ENCODE assay signal across 14 mouse cellular contexts in genomic region chr13:97296757-97297156, GRCm38 (mm10).
"Had no signal": no experiment of that assay in that cellular context is flagged by ENCODE, and none has a peak within 500 bp of the region (broad histone marks: within the 10 kb centered on the region; RNA-seq: fewer than 3 reads in every experiment).

No protein-coding gene starts in this region.

- H3K36me3 ChIP-seq: kidney, embryonic 15.5 days; limb, embryonic 12.5 days; liver, embryonic 13.5 days; lung, embryonic 15.5 days; midbrain, embryonic 13.5 days; neural tube, embryonic 15.5 days had no signal

- ATAC-seq: liver, postnatal 0 days; midbrain, embryonic 13.5 days had no signal

- DNase-seq: kidney, postnatal 25 days; layer of hippocampus, adult 9-11 months; layer of hippocampus, postnatal 36 days; liver; liver, embryonic 13.5 days; liver, postnatal 0 days; thymus, adult 2 months; thymus, postnatal 36 days had no signal

- H3K9ac ChIP-seq: kidney, embryonic 15.5 days; limb, embryonic 12.5 days; liver, embryonic 13.5 days; liver, postnatal 0 days; lung, embryonic 15.5 days; midbrain, embryonic 13.5 days; neural tube, embryonic 15.5 days had no signal

- H3K27ac ChIP-seq: kidney, embryonic 15.5 days; limb, embryonic 12.5 days; liver, embryonic 13.5 days; lung, embryonic 15.5 days; midbrain, embryonic 13.5 days; neural tube, embryonic 15.5 days had no signal

- H3K4me2 ChIP-seq: kidney, embryonic 15.5 days; limb, embryonic 12.5 days; liver, embryonic 13.5 days; lung, embryonic 15.5 days; midbrain, embryonic 13.5 days; neural tube, embryonic 15.5 days had no signal

- H3K27me3 ChIP-seq: kidney, embryonic 15.5 days; limb, embryonic 12.5 days; liver, embryonic 13.5 days; lung, embryonic 15.5 days; midbrain, embryonic 13.5 days; neural tube, embryonic 15.5 days had no signal

- H3K4me3 ChIP-seq: kidney, embryonic 15.5 days; limb, embryonic 12.5 days; liver, embryonic 13.5 days; lung, embryonic 15.5 days; midbrain, embryonic 13.5 days; myocyte; neural tube, embryonic 15.5 days had no signal

- H3K9me3 ChIP-seq: kidney, embryonic 15.5 days; limb, embryonic 12.5 days; liver, embryonic 13.5 days; lung, embryonic 15.5 days; midbrain, embryonic 13.5 days; neural tube, embryonic 15.5 days had no signal
